Mouse (Mus musculus): Measurements from ENCODE around the gene Ggta1.

The Ggta1 gene

GRCm38 (mm10) chr2:35490458-35491111 lies 27.6 kb upstream of the Ggta1 start:
- no peak for DNase-seq

GRCm38 (mm10) chr2:35487700-35488099 lies 24.7 kb upstream of the Ggta1 start:
- DNase-seq = no peak

GRCm38 (mm10) chr2:35486981-35487655 lies 24.1 kb upstream of the Ggta1 start:
- no peak for DNase-seq

- no peak for DNase-seq
Measured at GRCm38 (mm10) chr2:35484102-35484501, 21.1 kb upstream of the Ggta1 start.

GRCm38 (mm10) chr2:35483402-35483801 lies 20.4 kb upstream of the Ggta1 start:
- DNase-seq = no peak

GRCm38 (mm10) chr2:35481322-35481990 lies 18.4 kb upstream of the Ggta1 start:
- DNase-seq = no peak

GRCm38 (mm10) chr2:35480073-35480472 lies 17.0 kb upstream of the Ggta1 start:
- no peak for DNase-seq

GRCm38 (mm10) chr2:35478812-35479122 lies 15.7 kb upstream of the Ggta1 start:
- DNase-seq = no peak

- DNase-seq = no peak
Measured at GRCm38 (mm10) chr2:35477999-35478811, 15.2 kb upstream of the Ggta1 start.

- no peak for DNase-seq
Measured at GRCm38 (mm10) chr2:35477321-35477720, 14.3 kb upstream of the Ggta1 start.

- no peak for DNase-seq
Measured at GRCm38 (mm10) chr2:35474916-35475315, 11.9 kb upstream of the Ggta1 start.

GRCm38 (mm10) chr2:35469266-35469665 lies 6.2 kb upstream of the Ggta1 start:
- DNase-seq = no peak

GRCm38 (mm10) chr2:35468276-35468675 lies 5.2 kb upstream of the Ggta1 start:
- no peak for DNase-seq

- DNase-seq = no peak
Measured at GRCm38 (mm10) chr2:35467855-35468254, 4.8 kb upstream of the Ggta1 start.

GRCm38 (mm10) chr2:35465677-35466076 lies 2.6 kb upstream of the Ggta1 start:
- DNase-seq = no peak

- DNase-seq = no peak
Measured at GRCm38 (mm10) chr2:35464548-35464947, 1.5 kb upstream of the Ggta1 start.

GRCm38 (mm10) chr2:35464089-35464534 lies 1.1 kb upstream of the Ggta1 start:
- no peak for DNase-seq

GRCm38 (mm10) chr2:35463372-35464088 lies 499 bp upstream of the Ggta1 start:
- peak; percentile 70 for DNase-seq

GRCm38 (mm10) chr2:35461971-35462787 lies 852 bp downstream of the Ggta1 start:
- DNase-seq = peak; percentile 51

GRCm38 (mm10) chr2:35461131-35461947 lies 1.7 kb downstream of the Ggta1 start:
- peak; percentile 65 for DNase-seq

- no peak for DNase-seq
Measured at GRCm38 (mm10) chr2:35460378-35460880, 2.6 kb downstream of the Ggta1 start.
